Mouse (Mus musculus) liver, embryonic 12.5 days (tissue): Measurements from ENCODE around the gene Samd5. TPM values are rescaled to one million over a fixed set of nuclear protein-coding genes. Genes with fewer than 3 reads are reported as not detected.

Source experiments
- ATAC-seq: fragments of 200-750 bp; cut with Nextera tagmentation; 2 replicates; pipeline ENCODE4 v1.8.0; 2017; ENCODE audit warnings: moderate number of reproducible peaks, mild to moderate bottlenecking, moderate library complexity
- H3K27ac ChIP-seq: fragments of 300-500 bp; sonication (generic); 2 replicates; pipeline ENCODE4 v1.5.1; 2016; ENCODE audit warnings: mild to moderate bottlenecking
- H3K27me3 ChIP-seq: fragments of 300-500 bp; sonication (generic); replicated peaks from 2 replicates; pipeline ENCODE4 v1.6.1; 2016; ENCODE audit warnings: mild to moderate bottlenecking, moderate library complexity
- H3K36me3 ChIP-seq: fragments of 300-500 bp; sonication (generic); 2 replicates; pipeline ENCODE4 v1.6.1; 2016; ENCODE audit warnings: mild to moderate bottlenecking, moderate library complexity
- H3K4me1 ChIP-seq: fragments of 300-500 bp; sonication (generic); 2 replicates; pipeline ENCODE4 v1.6.1; 2016
- H3K4me2 ChIP-seq: fragments of 300-500 bp; sonication (generic); 2 replicates; pipeline ENCODE4 v1.6.1; 2016; ENCODE audit warnings: mild to moderate bottlenecking, moderate library complexity
- H3K4me3 ChIP-seq: fragments of 300-500 bp; sonication (generic); 2 replicates; pipeline ENCODE4 v1.5.1; 2016; ENCODE audit warnings: mild to moderate bottlenecking, moderate library complexity
- H3K9ac ChIP-seq: fragments of 300-500 bp; sonication (generic); 2 replicates; pipeline ENCODE4 v1.6.1; 2016; ENCODE audit warnings: mild to moderate bottlenecking, moderate library complexity
- H3K9me3 ChIP-seq: fragments of 300-500 bp; sonication (generic); replicated peaks from 2 replicates; pipeline ENCODE4 v1.6.1; 2016; ENCODE audit warnings: mild to moderate bottlenecking, moderate library complexity
- WGBS: fragments of 180-500 bp; shearing (Covaris S2); methylation state at CpG from one replicate; pipeline ENCODE4 v1.1.7; 2016; ENCODE audit not compliant: insufficient replicate concordance; 5-methylcytosine and 5-hydroxymethylcytosine counted together
- polyA plus RNA-seq: library from polyadenylated mRNA; unstranded; fragments of >200 nt; fragmentation: Nextera tagmentation; extraction: Ambion mirVana; gene quantifications from 2 replicates; pipeline ENCODE4 v1.2.1, GENCODE M21; 2016

Gene Samd5
- 1.5 and 1.6 TPM in 2 replicates for polyA plus RNA-seq

DNA sequence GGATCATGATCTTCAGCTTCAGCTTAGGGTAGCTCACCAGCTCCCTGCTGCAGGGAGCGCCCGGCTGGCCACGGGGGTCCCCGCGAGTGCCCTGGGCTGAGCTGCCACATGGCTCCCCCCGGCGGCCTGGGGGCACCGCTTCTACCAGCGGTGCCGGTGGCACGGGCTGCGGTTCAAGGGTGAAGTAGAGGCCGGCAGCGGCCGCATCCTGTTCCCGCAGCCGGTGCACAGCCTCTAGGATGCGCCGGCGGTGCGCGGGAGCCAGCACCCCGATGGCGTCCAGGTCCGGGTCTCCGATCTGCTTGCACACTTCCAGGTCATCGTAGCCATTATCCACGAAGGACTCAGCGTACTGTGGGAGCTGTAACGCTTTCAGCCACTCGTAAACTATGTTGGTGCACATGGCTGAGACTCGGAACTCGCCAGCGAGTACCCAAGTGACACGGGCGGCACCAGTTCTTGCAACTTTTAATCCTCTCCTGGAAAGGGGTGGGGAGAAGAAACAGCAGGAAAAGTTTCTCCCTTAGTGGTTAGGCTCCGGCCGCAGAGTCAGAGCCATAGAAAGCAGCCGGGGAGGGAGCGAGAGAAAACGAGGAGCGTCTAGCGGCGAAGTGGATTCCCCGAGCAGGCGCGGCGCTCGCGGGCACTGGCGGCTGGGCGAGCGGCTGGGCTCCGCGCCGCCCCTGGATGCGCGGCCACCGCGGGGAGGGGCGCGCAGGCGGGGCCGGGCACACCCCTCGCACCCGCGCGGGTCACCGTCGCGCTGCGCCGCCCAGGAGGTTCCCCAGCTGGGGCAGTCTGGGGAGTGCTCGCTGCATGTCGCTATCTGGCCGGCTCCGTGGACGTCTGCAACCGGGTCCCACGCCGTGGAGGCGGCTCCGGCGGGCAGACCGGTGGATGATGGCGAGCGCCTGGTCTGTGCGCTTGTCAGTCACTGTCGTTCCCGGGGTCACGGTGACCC lies at the start of gene Samd5:
Gene Samd5 (minus strand): TSS at position 648 of the 961 bp plus-strand sequence.
- 0 out of 2 replicates have a peak, but pooled peaks have one; percentile 32 for ATAC-seq
- Histone ChIP-seq H3K9me3 (no peaks in the 10 kb centered on the region), H3K9ac (peak within 1 kb of the TSS; percentile 28; the same call in 1 of the 2 replicates), H3K4me2 (peak within 1 kb of the TSS; percentile 69), H3K4me1 (peaks cover 5% of the 10 kb centered on the region; the same call in 1 of the 2 replicates), H3K27me3 (peaks cover 51% of the 10 kb centered on the region), H3K4me3 (peak within 1 kb of the TSS; percentile 52), H3K27ac (no peak within 1 kb of the TSS), H3K36me3 (no peaks in the 10 kb centered on the region)
- WGBS = 2% methylated on average over 86 of the region's 91 CpGs

GRCm38 (mm10) chr10:9722519-9723303 lies 47.7 kb upstream of the Samd5 start:
- no peak overlapping the region for H3K9ac ChIP-seq
- H3K4me3 ChIP-seq = no peak overlapping the region
- 53% methylated on average over 11 of the region's 11 CpGs for WGBS
- no peak overlapping the region for H3K4me2 ChIP-seq
- no peaks in the 10 kb centered on the region for H3K27me3 ChIP-seq
- no peaks in the 10 kb centered on the region for H3K36me3 ChIP-seq
- no peaks in the 10 kb centered on the region for H3K9me3 ChIP-seq
- no peak overlapping the region for H3K27ac ChIP-seq
- H3K4me1 ChIP-seq = no peaks in the 10 kb centered on the region
- ATAC-seq = no peak

GRCm38 (mm10) chr10:9720027-9720426 lies 45.0 kb upstream of the Samd5 start:
- Histone ChIP-seq H3K9me3 (no peaks in the 10 kb centered on the region), H3K4me2 (no peak overlapping the region), H3K4me1 (no peaks in the 10 kb centered on the region), H3K4me3 (no peak overlapping the region), H3K27me3 (no peaks in the 10 kb centered on the region), H3K36me3 (no peaks in the 10 kb centered on the region), H3K9ac (no peak overlapping the region), H3K27ac (no peak overlapping the region)
- ATAC-seq = no peak
- 59% methylated on average over 5 of the region's 5 CpGs for WGBS

DNA sequence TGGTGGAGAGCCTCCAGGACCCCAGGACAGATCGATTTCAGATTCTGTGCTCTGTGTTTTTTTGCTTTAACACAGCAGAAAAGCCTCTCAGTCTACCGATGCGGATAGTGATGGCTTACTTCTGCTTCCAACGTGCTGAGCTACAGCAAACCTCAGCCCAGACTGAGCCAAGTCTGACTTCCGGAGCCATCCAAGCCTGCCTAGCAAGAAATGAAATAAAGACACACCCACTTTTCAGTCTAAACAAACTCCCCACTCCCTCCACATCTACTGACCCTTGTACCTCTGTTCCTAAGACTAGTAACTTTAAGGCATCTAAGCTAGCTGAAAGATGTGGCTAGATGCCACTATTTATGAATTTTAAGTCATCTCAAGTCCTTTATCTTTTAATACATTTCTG lies 43.1 kb upstream of the Samd5 start:
- no peak overlapping the region for H3K4me2 ChIP-seq
- no peak overlapping the region for H3K27ac ChIP-seq
- H3K4me3 ChIP-seq = no peak overlapping the region
- WGBS = 44% methylated on average over 5 of the region's 5 CpGs
- H3K36me3 ChIP-seq = no peaks in the 10 kb centered on the region
- no peak overlapping the region for H3K9ac ChIP-seq
- no peaks in the 10 kb centered on the region for H3K27me3 ChIP-seq
- H3K4me1 ChIP-seq = no peaks in the 10 kb centered on the region
- H3K9me3 ChIP-seq = no peaks in the 10 kb centered on the region
- ATAC-seq = no peak

- H3K9me3 ChIP-seq = no peaks in the 10 kb centered on the region
- whole genome bisulfite sequencing = 55% methylated on average over 1 of the region's 1 CpGs
- no peak for ATAC-seq
- H3K9ac ChIP-seq = no peak overlapping the region
- no peaks in the 10 kb centered on the region for H3K36me3 ChIP-seq
- no peaks in the 10 kb centered on the region for H3K4me1 ChIP-seq
- H3K27ac ChIP-seq = no peak overlapping the region
- no peak overlapping the region for H3K4me3 ChIP-seq
- no peak overlapping the region for H3K4me2 ChIP-seq
- no peaks in the 10 kb centered on the region for H3K27me3 ChIP-seq
These were observed 29.9 kb upstream of the Samd5 start for GRCm38 (mm10) chr10:9704956-9705355.

GRCm38 (mm10) chr10:9699071-9699761 lies 24.2 kb upstream of the Samd5 start:
- Histone ChIP-seq H3K27ac (no peak overlapping the region), H3K36me3 (no peaks in the 10 kb centered on the region), H3K9me3 (no peaks in the 10 kb centered on the region), H3K4me2 (no peak overlapping the region), H3K4me3 (no peak overlapping the region), H3K27me3 (no peaks in the 10 kb centered on the region), H3K4me1 (no peaks in the 10 kb centered on the region), H3K9ac (no peak overlapping the region)
- no peak for ATAC-seq
- 73% methylated on average over 22 of the region's 22 CpGs for WGBS

- Histone ChIP-seq H3K4me1 (no peaks in the 10 kb centered on the region), H3K9me3 (no peaks in the 10 kb centered on the region), H3K36me3 (no peaks in the 10 kb centered on the region), H3K27ac (no peak overlapping the region), H3K9ac (no peak overlapping the region), H3K27me3 (no peaks in the 10 kb centered on the region), H3K4me3 (no peak overlapping the region), H3K4me2 (no peak overlapping the region)
- no peak for ATAC-seq
- 73% methylated on average over 9 of the region's 9 CpGs for WGBS
These were observed 23.1 kb upstream of the Samd5 start for GRCm38 (mm10) chr10:9698141-9698540.

GRCm38 (mm10) chr10:9696543-9697141 lies 21.6 kb upstream of the Samd5 start:
- H3K27ac ChIP-seq = no peak overlapping the region
- no peak overlapping the region for H3K4me3 ChIP-seq
- no peaks in the 10 kb centered on the region for H3K36me3 ChIP-seq
- H3K9me3 ChIP-seq = no peaks in the 10 kb centered on the region
- 42% methylated on average over 6 of the region's 6 CpGs for WGBS
- no peaks in the 10 kb centered on the region for H3K4me1 ChIP-seq
- H3K4me2 ChIP-seq = no peak overlapping the region
- no peak overlapping the region for H3K9ac ChIP-seq
- no peaks in the 10 kb centered on the region for H3K27me3 ChIP-seq
- ATAC-seq = no peak

DNA sequence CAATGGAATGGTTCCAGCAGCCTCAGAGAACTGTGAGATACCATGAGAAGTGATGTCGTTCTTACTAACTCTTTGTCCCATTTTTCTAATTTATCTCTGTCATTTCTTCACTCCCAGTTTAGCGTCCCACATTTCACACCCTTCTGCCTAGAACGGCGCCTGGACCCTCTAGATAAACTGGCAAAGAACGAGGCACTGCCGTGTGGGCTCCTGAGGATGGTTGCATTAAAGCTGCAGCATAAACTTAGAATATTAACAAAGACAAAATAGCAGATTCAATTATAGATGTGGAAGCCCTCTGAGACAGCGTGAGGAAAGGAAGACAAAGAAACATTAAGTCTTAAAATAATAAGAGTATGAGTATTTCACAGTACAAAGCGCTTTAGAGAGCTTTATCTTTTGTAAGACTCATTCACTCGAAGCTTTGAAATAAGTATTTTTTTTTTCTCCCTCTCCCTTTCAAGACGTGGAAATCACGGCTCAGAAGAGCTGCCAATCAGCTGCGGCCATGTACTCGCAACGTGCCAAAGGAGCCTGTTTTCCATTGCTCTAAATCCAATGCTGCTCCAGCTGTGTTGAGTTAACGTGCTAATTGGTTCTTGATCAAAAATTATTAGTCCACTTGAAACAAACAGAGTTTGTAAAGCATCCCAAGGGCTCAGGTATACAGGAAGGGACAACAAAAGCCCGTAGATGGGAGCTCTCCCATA lies 19.1 kb upstream of the Samd5 start:
- Histone ChIP-seq H3K4me3 (no peak overlapping the region), H3K4me2 (no peak overlapping the region), H3K9me3 (no peaks in the 10 kb centered on the region), H3K27me3 (no peaks in the 10 kb centered on the region), H3K4me1 (no peaks in the 10 kb centered on the region), H3K9ac (no peak overlapping the region), H3K27ac (no peak overlapping the region), H3K36me3 (no peaks in the 10 kb centered on the region)
- WGBS = 65% methylated on average over 16 of the region's 16 CpGs
- ATAC-seq = no peak

DNA sequence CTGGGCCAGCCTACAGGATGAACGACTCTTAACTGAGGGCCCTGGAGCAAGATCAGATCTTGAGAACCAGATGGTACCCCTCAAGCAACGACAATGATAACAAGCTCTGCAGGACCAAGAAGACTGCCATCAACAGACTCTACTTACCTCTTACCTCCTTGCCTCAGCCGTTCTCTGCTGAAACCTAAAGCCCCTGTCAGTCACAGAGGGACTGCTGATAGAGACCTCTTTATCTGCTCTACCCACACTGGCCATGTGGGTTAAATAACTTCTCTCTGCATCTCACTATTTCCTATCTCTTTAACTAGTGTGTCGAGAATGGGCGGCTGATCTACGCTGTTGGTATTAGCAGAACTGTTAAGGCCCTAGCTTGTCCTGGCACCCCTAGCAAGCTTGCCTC lies 5.9 kb upstream of the Samd5 start:
- no peak overlapping the region for H3K4me2 ChIP-seq
- H3K27me3 ChIP-seq = peaks cover 17% of the 10 kb centered on the region
- H3K4me1 ChIP-seq = no peaks in the 10 kb centered on the region
- no peak overlapping the region for H3K27ac ChIP-seq
- H3K36me3 ChIP-seq = no peaks in the 10 kb centered on the region
- 45% methylated on average over 6 of the region's 6 CpGs for WGBS
- peak; percentile 77 for ATAC-seq
- no peak overlapping the region for H3K4me3 ChIP-seq
- no peaks in the 10 kb centered on the region for H3K9me3 ChIP-seq
- H3K9ac ChIP-seq = no peak overlapping the region

GRCm38 (mm10) chr10:9679911-9680310 lies 4.9 kb upstream of the Samd5 start:
- Histone ChIP-seq H3K4me2 (no peak overlapping the region), H3K36me3 (no peaks in the 10 kb centered on the region), H3K27ac (no peak overlapping the region), H3K27me3 (peaks cover 27% of the 10 kb centered on the region), H3K9me3 (no peaks in the 10 kb centered on the region), H3K4me3 (no peak overlapping the region), H3K4me1 (no peaks in the 10 kb centered on the region), H3K9ac (no peak overlapping the region)
- ATAC-seq = no peak
- 59% methylated on average over 5 of the region's 5 CpGs for WGBS
